Mouse (Mus musculus) CH12F3 (cell line): ENCODE data around the gene Tarbp2.

ENCODE experiments used
- in situ Hi-C: fragments of 300-500 bp; cut with MboI; formaldehyde crosslinking; loops from 2 replicates; pipeline ENCODE4 v1.14.3; 2020; ENCODE audit warnings: low sequenced_read_pairs

The Tarbp2 gene

GRCm38 (mm10) chr15:102505073-102505769 lies 12.8 kb upstream of the Tarbp2 start:
- in situ Hi-C loops: no loop called here

DNA sequence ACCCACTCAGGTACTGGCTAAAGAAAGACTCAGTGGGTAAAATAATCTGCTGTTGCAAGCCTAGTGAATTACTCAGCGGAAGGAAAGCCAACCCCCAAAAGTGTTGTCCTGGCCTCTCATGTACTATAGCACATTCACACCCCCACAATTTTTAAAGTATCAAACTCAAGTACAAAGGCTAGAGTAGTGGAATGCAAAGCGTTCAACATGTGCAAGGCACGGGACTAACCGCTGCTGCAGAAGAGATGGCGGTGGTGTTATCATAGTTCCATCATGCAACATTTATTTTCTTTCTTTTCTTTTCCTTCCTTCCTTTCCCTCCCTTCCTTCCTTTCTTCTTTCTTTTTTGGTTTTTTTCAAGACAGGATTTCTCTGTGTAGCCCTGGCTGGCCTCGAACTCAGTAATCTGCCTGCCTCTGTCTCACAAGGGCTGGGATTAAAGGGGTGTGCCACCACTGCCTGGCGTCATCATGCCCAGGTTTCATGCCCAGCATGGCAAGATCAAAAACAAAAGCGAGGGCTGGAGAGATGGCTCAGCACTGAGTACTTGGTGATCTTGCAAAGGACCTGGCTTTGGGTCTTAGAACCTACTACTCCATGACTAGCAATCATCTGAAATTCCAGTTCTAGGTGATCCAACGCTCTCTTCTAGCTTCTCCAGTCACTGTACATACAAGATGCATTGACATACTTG lies 12.1 kb upstream of the Tarbp2 start:
- in situ Hi-C loops: no loop called here

GRCm38 (mm10) chr15:102506464-102506830 lies 11.5 kb upstream of the Tarbp2 start:
- in situ Hi-C loops: no loop called here

DNA sequence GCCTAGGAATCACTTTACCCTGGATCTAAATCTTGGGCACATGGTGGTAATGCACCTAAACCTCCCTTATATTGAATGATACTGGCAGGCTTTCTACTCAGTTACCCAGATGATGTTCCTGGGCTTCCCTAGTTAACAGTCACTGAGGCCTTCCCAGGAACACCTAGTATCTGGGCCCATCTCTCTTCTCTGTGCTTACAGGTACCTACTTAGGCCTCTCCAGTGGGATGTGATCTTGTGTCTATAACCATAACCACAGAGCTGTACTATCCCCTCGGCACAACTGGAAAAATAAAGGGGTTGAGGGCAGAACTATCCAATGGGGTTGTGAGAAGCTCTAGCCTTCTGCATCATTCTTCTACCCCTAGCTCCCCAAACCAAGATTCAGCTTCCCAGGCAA lies 11.1 kb upstream of the Tarbp2 start:
- in situ Hi-C loops: no loop called here

DNA sequence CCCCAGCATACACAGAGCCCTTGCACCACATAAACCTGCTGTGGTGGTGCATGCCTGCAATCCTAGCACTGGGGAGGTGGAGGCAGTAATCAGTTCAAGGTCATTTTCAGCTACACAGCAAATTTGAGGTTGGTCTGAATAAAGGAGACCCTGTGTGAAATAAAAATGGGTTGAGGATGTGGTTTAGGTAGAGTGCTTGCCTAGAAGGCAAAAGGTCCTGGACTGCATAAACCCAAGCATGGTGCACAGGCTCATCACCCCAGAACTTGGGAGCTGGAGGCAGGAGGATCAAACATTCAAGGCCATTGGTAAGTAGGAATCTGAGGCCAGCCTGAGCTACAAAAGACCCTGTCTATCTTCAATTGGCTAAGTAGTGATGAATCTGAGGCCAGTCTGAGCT lies 10.4 kb upstream of the Tarbp2 start:
- in situ Hi-C loops: no loop called here

- in situ Hi-C loops: no loop called here
Observed at GRCm38 (mm10) chr15:102508336-102508735, 9.7 kb upstream of the Tarbp2 start.

DNA sequence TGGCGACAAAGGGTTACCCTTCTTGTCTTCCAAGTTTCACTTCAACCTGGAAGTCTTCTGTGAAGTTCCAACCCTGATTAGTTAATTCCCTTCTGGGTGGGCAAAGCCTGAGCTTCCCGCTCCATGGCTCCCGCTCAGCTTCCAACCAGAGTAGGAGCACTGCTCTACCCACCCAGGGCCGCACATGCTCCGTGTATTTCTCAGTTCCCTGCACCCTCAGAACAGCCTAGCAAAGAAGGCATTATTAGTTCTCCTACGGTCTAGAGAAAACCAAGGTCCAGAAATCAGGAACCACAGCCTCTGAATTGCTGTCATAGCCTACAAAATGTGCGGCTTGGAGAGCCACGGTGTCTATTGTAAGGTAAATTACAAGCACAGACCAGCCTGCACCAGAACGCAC lies 7.9 kb upstream of the Tarbp2 start:
- in situ Hi-C loops: no loop called here

- in situ Hi-C loops: no loop called here
Observed at GRCm38 (mm10) chr15:102510590-102511284, 7.3 kb upstream of the Tarbp2 start.

DNA sequence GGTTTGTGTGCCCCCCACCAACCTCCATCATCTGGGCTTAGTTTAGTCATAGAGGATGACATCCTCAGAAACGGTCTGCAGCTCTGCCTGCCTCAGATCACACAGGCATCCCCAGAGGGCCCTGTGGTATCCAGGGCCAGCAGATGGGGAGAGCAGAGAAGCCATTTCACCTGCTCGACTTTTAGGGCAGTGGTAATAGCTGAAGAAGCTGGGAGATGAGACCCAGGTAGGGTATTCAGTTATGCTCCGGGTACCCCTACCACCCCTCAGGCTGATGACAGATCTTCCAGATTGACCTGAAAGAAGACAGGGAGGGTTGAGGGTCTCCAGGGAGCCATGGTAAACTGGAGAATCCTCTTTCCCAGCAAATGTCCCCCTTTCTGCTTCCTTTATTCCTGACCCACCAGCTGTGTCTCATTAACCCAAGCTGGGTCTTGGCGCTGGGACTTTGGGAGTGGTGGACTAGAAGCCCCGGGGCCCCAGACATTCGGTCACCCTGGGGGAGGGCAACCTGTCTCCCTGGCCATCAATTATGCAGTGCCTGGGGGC lies 6.6 kb upstream of the Tarbp2 start:
- in situ Hi-C loops: no loop called here

- in situ Hi-C loops: no loop called here
Observed at GRCm38 (mm10) chr15:102512010-102512409, 6.0 kb upstream of the Tarbp2 start.

- in situ Hi-C loops: no loop called here
Observed at GRCm38 (mm10) chr15:102512471-102512870, 5.5 kb upstream of the Tarbp2 start.

DNA sequence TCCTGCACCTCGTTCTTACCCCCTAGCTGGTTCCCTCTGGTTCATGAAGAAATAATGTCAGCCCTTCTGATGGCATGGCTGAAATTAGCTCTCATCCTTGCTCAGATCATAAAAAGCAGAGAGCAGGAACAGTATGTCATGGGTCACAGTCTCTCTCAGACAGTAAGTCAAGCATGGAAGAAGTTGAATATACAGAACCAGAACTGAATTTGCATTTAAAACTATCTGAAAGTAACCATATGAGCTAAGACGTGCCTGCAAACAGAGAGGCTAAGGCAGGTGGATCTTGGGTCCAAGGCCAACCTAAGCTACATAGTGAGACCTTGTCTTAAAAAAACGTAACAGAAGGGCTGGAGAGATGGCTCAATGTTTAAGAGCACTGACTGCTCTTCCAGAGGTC lies 5.0 kb upstream of the Tarbp2 start:
- in situ Hi-C loops: no loop called here

DNA sequence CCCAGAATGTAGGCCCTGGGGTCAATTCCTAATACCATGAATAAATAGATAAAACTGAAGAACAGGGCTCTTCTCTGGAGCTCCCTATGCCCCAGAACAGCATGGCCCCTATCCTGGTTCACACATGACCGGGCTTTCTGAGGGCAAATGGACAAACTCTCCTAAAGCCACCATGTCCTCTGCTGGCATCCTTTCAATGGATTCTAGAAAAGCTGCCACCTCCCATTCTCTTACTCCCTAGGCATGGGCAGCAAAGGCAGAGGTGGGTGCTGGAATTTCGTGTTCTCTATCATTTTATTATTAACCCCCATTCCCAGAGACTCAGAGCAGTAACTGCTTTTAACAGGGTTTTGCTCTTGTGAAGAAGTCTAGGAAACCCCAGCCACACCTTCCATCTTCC lies 2.7 kb upstream of the Tarbp2 start:
- in situ Hi-C loops: no loop called here

- in situ Hi-C loops: no loop called here
Observed at GRCm38 (mm10) chr15:102515791-102516190, 2.2 kb upstream of the Tarbp2 start.

DNA sequence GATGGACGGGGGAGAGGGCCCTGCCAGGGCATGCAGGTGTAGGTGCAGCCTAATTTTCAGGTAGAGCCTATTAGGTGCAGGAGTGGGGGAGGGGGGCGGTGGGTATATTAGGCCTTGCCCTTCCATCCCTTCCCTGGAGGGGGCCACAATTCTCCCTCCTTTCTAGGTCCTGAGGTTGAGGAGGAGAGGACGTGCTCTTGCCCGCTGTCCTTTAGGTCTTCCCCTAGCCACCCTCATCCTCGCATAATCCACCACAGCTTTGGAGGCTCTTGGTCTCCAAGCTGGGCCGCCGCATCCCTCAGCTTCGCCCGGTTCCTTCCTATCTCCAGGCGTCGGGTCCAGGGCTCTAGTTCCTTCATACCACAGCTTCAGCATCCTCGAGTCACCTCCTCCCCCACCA lies 1.7 kb upstream of the Tarbp2 start:
- in situ Hi-C loops: no loop called here

DNA sequence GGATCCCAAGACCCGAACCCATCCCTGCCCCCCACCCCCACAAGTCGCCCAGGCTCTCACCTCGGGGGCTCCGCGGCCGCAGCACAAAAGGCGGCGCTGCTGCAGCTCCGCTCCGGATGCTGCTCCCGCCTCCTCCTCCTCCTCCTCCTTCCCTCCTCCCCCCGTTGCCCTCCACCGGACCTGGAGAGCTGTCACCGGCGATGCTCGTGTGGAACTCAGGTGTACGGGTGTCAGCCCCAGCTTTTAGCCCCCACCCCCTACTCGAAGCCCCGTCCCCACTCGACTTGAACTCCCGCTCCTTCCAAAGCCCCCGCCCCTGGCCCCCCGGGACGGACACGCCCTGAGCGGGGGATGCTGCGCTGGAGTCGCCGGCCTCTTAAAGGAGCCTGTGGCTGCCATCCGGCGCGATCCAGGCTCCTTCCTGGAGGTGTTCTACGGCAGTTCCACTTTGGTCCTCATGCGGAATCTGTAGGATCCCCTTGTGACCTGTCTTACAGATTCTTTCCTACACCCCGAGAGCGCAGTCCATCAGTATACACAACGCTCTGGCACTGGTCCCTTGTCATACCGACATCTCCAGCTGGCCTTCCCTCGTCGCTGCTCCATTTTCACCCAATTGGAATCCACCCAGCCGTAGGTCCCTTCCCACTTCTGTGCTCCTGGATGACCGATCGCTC lies 1.1 kb upstream of the Tarbp2 start, which contains the start of gene Map3k12:
Gene Map3k12 (minus strand): TSS at position 337 of the 677 bp plus-strand sequence.
- in situ Hi-C loops: no loop called here

GRCm38 (mm10) chr15:102517631-102517975 lies 389 bp upstream of the Tarbp2 start:
- in situ Hi-C loops: no loop called here

GRCm38 (mm10) chr15:102518859-102519201 lies 838 bp downstream of the Tarbp2 start:
- in situ Hi-C loops: no loop called here

GRCm38 (mm10) chr15:102519211-102520141 lies 1.5 kb downstream of the Tarbp2 start:
- in situ Hi-C loops: no loop called here

GRCm38 (mm10) chr15:102520416-102520815 lies 2.4 kb downstream of the Tarbp2 start:
- in situ Hi-C loops: no loop called here
